Mouse (Mus musculus) cerebral cortex, adult 2 months (tissue): Measurements from ENCODE around the gene Grk5.

Experiments used
- WGBS: fragments of 180-500 bp; shearing (Covaris S2); methylation state at CpG from one replicate; pipeline ENCODE4 v1.1.7; 2018; 5-methylcytosine and 5-hydroxymethylcytosine counted together

Grk5 gene

DNA sequence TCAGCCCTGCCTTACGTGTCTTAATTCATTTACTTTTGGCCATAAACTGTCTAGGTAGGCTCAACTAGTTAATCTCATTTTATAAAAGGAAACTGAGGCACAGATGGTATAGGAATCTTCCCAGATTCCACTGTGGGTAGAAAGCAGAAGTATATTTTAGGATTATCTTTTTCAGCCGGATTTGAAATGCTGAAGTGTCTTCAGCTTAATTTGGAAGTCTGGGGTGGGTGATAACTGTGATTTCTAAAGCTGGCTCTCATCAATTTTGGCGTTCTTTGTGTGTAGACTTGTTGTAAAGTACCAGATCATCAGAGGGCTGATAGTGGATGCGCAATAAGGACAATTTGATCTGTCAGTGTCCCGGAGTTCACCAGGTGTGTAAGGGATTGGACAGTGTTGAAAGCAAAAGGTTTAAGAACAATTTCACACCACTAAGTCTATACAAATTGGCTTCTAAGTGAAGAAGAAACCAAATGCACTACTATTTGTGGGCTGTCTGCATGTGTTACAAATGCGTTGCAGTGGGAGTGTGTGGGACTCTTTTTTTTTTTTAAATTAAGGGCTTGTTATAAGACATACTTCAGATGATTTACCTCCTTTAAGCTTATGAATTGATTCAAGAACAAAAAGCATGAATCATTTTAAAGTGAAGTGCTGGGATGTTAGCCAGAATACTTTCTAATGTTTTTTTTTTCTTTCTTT is 27.5 kb downstream of the Grk5 start:
- WGBS, result 47% methylated on average over 6 of the region's 6 CpGs

DNA sequence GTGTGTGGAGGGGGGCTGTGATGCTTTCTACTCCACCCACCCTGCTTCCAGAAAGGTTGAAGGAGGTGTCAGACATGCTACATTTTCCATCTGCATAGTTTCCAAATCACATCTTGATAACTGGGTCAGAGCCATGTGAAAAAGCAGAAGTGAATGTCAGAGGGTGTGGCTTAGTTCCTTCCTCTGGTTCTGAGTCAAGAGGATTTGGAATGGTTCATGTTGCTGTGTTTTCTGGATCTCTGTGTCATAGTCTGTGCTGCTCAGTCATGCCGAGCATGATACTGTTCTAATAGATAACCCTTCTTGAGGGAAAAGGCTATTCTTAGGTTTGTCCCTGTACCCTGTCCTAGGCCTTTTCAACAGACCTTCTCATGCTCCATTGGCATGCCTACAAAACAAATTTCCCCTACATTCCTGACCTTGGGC is 50.4 kb downstream of the Grk5 start:
- 41% methylated on average over 1 of the region's 1 CpGs for WGBS

DNA sequence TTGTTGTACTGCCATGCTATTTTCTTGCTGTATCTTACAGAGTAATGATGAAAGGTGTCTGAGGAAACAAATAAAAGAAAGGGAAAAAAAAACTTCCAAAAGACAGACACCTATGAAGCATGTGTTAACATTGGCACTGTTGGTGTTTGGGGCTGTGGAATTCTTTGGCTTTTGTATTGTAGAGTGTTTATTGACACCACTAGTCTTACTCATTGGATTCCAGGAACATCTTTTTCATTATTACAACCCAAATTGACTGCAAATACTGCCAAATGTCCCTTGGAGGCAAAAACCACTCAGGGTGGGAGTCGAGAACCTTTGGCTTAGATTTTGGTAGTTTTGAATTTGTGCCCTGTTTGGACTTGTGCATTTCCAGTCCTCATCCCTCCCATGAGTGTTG is 51.3 kb downstream of the Grk5 start:
- whole genome bisulfite sequencing, result 84% methylated on average over 1 of the region's 1 CpGs

- WGBS, result 67% methylated on average over 3 of the region's 3 CpGs
Observed at GRCm38 (mm10) chr19:60945801-60946311, 56.3 kb downstream of the Grk5 start.

DNA sequence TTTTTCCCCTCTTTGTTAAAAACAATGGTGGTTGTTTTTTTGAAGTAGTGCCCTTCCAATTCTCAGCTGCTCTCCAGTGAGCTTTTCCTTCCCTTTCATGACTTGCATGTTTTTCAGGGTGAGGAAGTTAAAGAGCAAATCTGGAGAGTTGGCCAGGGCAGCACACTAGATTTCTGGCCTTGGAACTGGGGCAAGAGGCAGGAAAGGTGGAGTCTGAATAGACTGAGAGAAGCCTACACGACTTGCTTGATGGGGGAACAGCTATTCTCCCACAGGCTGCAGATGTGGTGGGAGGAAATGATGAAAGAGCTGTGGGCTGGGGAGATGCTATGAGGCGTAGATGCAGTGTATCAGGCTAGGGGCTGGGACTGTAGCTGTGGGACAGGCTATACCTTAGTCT is 57.1 kb downstream of the Grk5 start:
- WGBS, result 31% methylated on average over 2 of the region's 2 CpGs

DNA sequence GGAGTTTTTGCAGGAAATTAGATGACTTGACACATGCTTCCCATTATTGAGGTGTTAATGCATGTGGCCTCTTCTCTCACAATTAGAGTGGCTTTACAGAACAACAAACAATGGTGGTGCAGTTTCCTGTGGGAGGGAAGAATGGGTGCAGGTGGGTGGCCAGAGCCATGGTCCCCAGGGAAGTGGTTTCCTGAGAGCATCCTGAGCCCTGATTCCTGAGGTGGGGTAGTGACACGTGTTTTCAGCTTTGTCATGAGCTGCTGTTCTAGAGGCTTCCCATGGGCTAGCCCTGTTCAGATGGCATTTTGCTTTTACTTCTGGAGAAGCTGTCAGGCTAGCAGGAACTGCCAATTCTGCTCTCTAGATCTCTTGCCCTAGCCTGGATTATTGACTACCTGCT is 59.4 kb downstream of the Grk5 start:
- WGBS, result 70% methylated on average over 1 of the region's 1 CpGs

GRCm38 (mm10) chr19:60950056-60950869 is 60.7 kb downstream of the Grk5 start:
- 79% methylated on average over 7 of the region's 7 CpGs for WGBS

DNA sequence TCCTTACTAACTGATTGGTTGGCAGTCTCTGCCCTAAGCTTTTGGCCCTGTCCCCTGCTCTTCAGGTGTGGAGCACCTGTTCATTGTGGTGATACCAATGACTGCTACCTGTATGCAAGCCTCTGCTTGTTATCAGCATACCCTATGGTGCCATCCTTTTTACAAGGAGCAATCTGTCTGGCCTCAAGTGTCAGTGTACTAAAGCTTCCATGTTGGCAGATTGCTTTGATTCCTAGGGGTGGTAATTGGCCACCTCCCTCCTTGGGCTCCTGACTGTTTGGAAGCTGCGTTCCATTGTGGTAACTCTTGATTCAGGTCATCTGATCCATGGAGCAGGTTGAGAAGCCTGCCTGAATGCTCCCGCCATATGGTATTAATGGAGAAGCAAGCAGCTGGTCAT is 65.6 kb downstream of the Grk5 start:
- WGBS, result 83% methylated on average over 2 of the region's 2 CpGs

GRCm38 (mm10) chr19:60955712-60956111 is 66.2 kb downstream of the Grk5 start:
- whole genome bisulfite sequencing, result 97% methylated on average over 1 of the region's 1 CpGs

DNA sequence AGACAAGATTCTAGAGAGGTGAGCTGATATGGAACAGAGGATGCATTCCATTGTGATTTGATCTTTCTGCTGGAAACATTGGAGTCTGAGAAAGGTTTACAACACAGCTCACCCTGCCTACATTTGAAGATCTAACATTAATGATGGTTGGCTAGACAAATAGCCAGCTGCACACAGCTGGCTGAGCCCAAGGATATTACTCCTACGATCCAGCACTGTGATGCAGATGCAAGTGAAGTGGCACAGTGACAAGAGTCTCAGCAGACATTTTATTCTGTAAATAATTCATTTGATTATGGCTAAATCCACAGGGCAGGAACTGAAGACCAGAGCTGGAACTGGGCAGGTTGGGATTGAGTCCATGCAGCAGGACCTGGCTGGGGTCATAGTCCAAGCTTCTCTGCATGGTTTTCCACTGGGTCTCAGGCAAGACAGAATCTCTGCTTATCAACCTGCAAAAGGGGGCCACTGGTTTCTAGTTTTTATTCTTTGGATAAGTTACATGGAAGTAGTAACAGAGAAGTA is 70.2 kb downstream of the Grk5 start:
- WGBS, result 72% methylated on average over 1 of the region's 1 CpGs

GRCm38 (mm10) chr19:60962358-60963061 is 73.0 kb downstream of the Grk5 start:
- WGBS, result 61% methylated on average over 7 of the region's 7 CpGs

DNA sequence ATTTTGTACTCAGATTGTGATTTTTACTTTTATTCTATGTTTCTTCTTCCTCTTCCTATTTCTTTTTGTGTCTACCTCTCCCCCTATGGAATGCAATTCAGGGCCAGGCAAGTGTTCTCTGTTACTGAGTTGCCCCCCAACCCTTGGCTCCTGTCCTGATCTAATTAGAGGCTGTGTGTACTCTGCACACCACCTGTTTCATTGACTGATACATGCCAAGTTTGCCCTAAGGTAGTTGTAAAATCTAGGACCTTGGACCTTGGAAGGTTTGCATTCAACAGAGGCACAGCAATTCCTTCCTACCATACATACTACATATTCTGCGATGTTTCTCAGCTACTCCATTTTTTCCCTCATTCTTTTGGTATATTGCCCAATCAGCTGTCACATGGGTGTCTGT is 78.4 kb downstream of the Grk5 start:
- 83% methylated on average over 1 of the region's 1 CpGs for WGBS

GRCm38 (mm10) chr19:60970406-60970805 is 80.9 kb downstream of the Grk5 start:
- WGBS, result 81% methylated on average over 3 of the region's 3 CpGs

DNA sequence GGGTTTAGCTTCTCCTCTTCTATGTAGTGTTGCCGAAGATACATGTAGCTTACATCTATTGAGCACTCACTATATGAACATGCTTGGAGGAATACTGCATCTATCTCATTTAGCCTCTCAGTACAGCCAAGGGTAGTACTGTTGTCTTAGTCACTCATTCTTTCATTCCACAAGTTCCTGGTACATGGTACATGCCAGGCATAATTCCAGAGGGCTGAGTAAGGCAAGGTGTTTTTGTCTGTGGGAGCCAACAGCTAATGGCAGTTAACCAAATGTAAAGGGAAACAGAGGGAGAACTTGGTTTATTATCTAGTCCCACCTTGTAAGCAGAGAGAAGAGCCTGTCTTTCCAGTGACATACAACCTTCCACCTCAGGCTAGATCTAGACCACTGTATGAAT is 82.0 kb downstream of the Grk5 start:
- 85% methylated on average over 1 of the region's 1 CpGs for WGBS

DNA sequence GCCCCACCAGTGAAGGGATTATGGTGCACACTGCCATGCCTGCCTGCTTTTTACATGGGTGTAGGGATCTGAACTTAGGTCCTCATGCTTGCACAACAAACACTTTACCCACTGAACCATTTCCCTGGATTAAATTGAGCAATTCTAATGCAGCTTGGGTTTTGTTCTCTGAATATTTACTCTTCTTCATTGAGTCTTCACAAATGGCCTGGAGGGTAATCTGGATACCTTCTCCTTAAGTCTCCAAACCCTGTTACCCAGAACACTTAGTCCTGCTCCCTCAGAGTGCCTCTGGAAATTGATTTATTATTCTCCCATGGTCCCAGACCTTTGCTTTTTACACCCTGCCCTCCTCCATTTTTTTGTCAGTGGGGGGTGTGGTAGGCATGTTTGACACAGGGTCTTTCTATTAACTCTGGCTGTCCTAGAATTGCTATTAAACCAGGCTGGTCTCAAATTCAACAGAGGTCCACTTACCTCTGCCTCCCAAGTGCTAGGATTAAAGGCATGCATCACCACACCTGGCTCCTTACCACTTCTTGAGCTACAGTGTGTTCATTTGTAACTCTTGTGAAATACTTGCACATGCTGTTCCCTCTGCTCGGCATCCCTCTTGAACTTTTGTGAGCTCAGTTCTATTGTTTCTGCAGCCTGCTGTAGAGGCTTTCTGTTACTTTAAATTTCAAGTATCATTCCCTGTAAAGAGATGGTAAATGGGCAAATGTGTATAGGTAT is 82.9 kb downstream of the Grk5 start:
- 77% methylated on average over 1 of the region's 1 CpGs for WGBS

DNA sequence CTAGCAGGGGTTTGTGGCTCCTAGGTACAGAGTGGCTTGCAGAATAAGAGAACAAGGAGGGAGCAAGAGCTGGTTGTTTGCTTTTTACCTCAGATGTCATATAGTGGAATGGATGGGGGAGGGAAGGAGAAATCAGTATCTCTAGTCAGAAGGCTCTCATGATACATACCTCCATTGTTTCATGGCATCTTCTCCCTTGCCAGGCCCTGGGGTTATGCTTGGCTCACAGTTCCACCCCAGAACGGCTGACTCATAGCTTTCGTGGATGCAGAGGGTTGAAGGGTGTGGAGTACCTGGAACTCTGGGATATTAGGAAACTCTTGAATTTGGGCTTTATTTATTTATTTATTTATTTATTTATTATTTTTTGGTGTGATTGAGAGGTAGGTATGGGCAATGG is 84.0 kb downstream of the Grk5 start:
- 90% methylated on average over 2 of the region's 2 CpGs for WGBS

- WGBS, result 92% methylated on average over 1 of the region's 1 CpGs
Observed at GRCm38 (mm10) chr19:60979581-60979980, 90.0 kb downstream of the Grk5 start.

- 90% methylated on average over 5 of the region's 5 CpGs for WGBS
Observed at GRCm38 (mm10) chr19:60981391-60981790, 91.8 kb downstream of the Grk5 start.

DNA sequence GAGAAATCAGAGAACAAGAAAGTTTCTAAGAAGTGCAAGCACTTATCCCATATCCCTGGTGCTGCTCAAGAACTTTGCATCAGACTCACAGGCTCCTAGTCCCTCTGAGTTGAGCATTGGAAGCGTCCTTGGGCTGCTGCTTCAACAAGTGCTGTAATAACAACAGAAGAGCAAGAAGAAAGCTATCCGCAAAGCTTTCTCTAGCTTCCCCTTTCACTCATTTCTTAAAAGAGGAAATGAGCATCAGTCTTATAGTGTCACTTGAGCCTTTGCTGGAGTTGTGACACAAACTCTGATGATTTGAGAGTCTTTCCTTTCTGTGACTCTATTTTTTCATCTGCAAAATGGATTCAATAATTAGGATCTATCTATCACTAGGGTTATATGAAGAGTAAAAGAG is 92.3 kb downstream of the Grk5 start:
- WGBS, result 92% methylated on average over 2 of the region's 2 CpGs

- WGBS, result 66% methylated on average over 5 of the region's 5 CpGs
Observed at GRCm38 (mm10) chr19:60989766-60990165, 100.2 kb downstream of the Grk5 start.

DNA sequence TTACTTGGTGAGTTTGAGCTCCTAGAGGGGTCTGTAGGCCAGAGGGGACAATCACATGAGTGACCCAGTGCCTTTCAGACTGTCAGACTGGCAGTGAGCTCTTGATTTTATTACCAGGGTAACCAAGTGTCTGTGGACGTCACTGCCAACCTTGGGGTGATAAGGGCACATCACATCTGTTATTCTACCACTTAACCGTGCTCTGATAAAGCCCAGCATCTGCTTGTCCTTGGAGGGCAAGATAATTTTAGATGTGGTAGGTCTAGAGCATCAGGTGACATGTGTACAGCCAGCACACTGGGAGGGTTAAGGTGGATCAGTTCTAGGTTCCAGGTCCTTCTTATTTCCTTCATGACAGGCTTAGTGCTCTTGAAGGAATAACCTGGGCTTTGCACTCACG is 104.7 kb downstream of the Grk5 start:
- WGBS, result 88% methylated on average over 3 of the region's 3 CpGs
